Mouse (Mus musculus): ENCODE results near the gene Naa25.
"Not testable (repeated sequence)": the region's sequence is repeated elsewhere in the genome, so short reads cannot be mapped to it uniquely, and the experiment has no call there.

Gene Naa25

GRCm38 (mm10) chr5:121397187-121398145, at the start of gene Naa25:
Gene Naa25, plus strand, starts transcription at chr5:121397936.
- peak; percentile 93 for DNase-seq

- no peak for DNase-seq
Measured at GRCm38 (mm10) chr5:121359229-121359628, 38.5 kb upstream of the Naa25 start.

GRCm38 (mm10) chr5:121361696-121362095, 36.0 kb upstream of the Naa25 start:
- DNase-seq = no peak

GRCm38 (mm10) chr5:121363441-121363840, 34.3 kb upstream of the Naa25 start:
- no peak for DNase-seq

- DNase-seq = no peak
Measured at GRCm38 (mm10) chr5:121366449-121367225, 31.1 kb upstream of the Naa25 start.

- DNase-seq = no peak
Measured at GRCm38 (mm10) chr5:121367255-121367654, 30.5 kb upstream of the Naa25 start.

- DNase-seq = no peak
Measured at GRCm38 (mm10) chr5:121371712-121372111, 26.0 kb upstream of the Naa25 start.

- DNase-seq = no peak
Measured at GRCm38 (mm10) chr5:121374790-121375189, 22.9 kb upstream of the Naa25 start.

GRCm38 (mm10) chr5:121376972-121377371, 20.8 kb upstream of the Naa25 start:
- DNase-seq = not testable (repeated sequence)

- DNase-seq = no peak
Measured at GRCm38 (mm10) chr5:121378678-121379256, 19.0 kb upstream of the Naa25 start.

GRCm38 (mm10) chr5:121380692-121381091, 17.0 kb upstream of the Naa25 start:
- no peak for DNase-seq

GRCm38 (mm10) chr5:121383857-121384756, 13.6 kb upstream of the Naa25 start:
- DNase-seq = no peak

GRCm38 (mm10) chr5:121384757-121385460, 12.8 kb upstream of the Naa25 start:
- DNase-seq = peak; percentile 72

GRCm38 (mm10) chr5:121385461-121386119, 12.1 kb upstream of the Naa25 start, which contains the start of gene Trafd1:
Gene Trafd1, minus strand, starts transcription at chr5:121385632.
- DNase-seq = peak; percentile 96

- DNase-seq = no peak
Measured at GRCm38 (mm10) chr5:121386120-121386909, 11.4 kb upstream of the Naa25 start.

GRCm38 (mm10) chr5:121387126-121387525, 10.6 kb upstream of the Naa25 start:
- no peak for DNase-seq

- no peak for DNase-seq
Measured at GRCm38 (mm10) chr5:121389106-121389505, 8.6 kb upstream of the Naa25 start.

- no peak for DNase-seq
Measured at GRCm38 (mm10) chr5:121389691-121390090, 8.0 kb upstream of the Naa25 start.

GRCm38 (mm10) chr5:121392667-121393380, 4.9 kb upstream of the Naa25 start:
- DNase-seq = no peak
